Mouse (Mus musculus) embryonic facial prominence, embryonic 10.5 days (tissue): ENCODE results near the gene Afm. TPM values are rescaled to one million over a fixed set of nuclear protein-coding genes. Genes with fewer than 3 reads are reported as not detected.
A peak's percentile ranks its signal among the peaks of the same experiment; 100 is the strongest.

Source experiments
- DNase-seq: peaks from one replicate; pipeline ENCODE4 v3.0.0-alpha.2; 2017; ENCODE audit warnings: low spot score
- H3K27ac ChIP-seq: fragments of 300-500 bp; sonication (generic); replicated peaks from 2 replicates; pipeline ENCODE4 v1.5.1; 2016; ENCODE audit warnings: mild to moderate bottlenecking
- H3K27me3 ChIP-seq: fragments of 300-500 bp; sonication (generic); replicated peaks from 2 replicates; pipeline ENCODE4 v1.6.1; 2016; ENCODE audit warnings: low read depth, mild to moderate bottlenecking; ENCODE audit not compliant: poor library complexity, severe bottlenecking
- H3K36me3 ChIP-seq: fragments of 300-500 bp; sonication (generic); replicated peaks from 2 replicates; pipeline ENCODE4 v1.6.1; 2016; ENCODE audit warnings: mild to moderate bottlenecking, moderate library complexity
- H3K4me1 ChIP-seq: fragments of 300-500 bp; sonication (generic); 2 replicates; pipeline ENCODE4 v1.6.1; 2016
- H3K4me3 ChIP-seq: fragments of 300-500 bp; sonication (generic); 2 replicates; pipeline ENCODE4 v1.5.1; 2016; ENCODE audit warnings: mild to moderate bottlenecking, moderate library complexity
- H3K9me3 ChIP-seq: fragments of 300-500 bp; sonication (generic); 2 replicates; pipeline ENCODE4 v1.6.1; 2016; ENCODE audit warnings: mild to moderate bottlenecking
- whole genome bisulfite sequencing: fragments of 180-500 bp; shearing (Covaris S2); methylation state at CpG from one replicate; pipeline ENCODE4 v1.1.7; 2016; 5-methylcytosine and 5-hydroxymethylcytosine counted together
- polyA plus RNA-seq: library from polyadenylated mRNA; unstranded; fragments of >200 nt; fragmentation: Nextera tagmentation; extraction: Ambion mirVana; gene quantifications from 2 replicates; pipeline ENCODE4 v1.2.1, GENCODE M21; 2016

Afm gene
- polyA plus RNA-seq, 1 experiment from 2014 or later, result not detected

GRCm38 (mm10) chr5:90500714-90501113, 18.0 kb upstream of the Afm start:
- WGBS, result 5% methylated on average over 6 of the region's 6 CpGs

GRCm38 (mm10) chr5:90501752-90502151, 17.0 kb upstream of the Afm start:
- 92% methylated on average over 5 of the region's 5 CpGs for WGBS
- Histone ChIP-seq H3K4me3 (no peak overlapping the region), H3K27ac (no peak overlapping the region), H3K36me3 (no peaks in the 10 kb centered on the region), H3K27me3 (no peaks in the 10 kb centered on the region), H3K4me1 (no peaks in the 10 kb centered on the region), H3K9me3 (no peaks in the 10 kb centered on the region)
- DNase-seq, result no peak

More at GRCm38 (mm10) chr5:90500714-90501113, 18.0 kb upstream of the Afm start:
- Histone ChIP-seq H3K27ac (no peak overlapping the region), H3K4me1 (no peaks in the 10 kb centered on the region), H3K9me3 (no peaks in the 10 kb centered on the region), H3K27me3 (no peaks in the 10 kb centered on the region), H3K4me3 (no peak overlapping the region), H3K36me3 (no peaks in the 10 kb centered on the region)
- peak; percentile 83 for DNase-seq

DNA sequence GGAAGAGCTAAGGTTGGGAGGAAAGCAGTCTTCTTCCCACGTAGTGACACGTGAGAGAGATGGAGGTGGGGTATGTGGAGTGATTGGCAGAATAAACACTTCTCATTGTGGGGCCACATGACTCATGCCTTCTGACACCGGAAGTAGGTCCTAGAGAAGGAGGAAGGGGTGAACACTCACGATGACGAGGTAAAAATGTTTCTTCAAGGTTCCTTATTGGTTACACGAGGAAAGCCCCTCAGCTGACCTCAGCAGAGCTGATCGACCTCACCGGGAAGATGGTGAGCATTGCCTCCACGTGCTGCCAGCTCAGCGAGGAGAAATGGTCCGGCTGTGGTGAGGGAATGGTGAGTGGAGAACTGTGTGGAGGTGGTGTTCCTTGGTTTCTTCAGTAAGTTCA, 14.0 kb upstream of the Afm start:
- Histone ChIP-seq H3K27ac (no peak overlapping the region), H3K27me3 (no peaks in the 10 kb centered on the region), H3K4me3 (no peak overlapping the region), H3K36me3 (no peaks in the 10 kb centered on the region), H3K9me3 (no peaks in the 10 kb centered on the region), H3K4me1 (no peaks in the 10 kb centered on the region)
- no peak for DNase-seq
- WGBS, result 87% methylated on average over 11 of the region's 11 CpGs

- Histone ChIP-seq H3K4me3 (no peak overlapping the region), H3K9me3 (no peaks in the 10 kb centered on the region), H3K36me3 (no peaks in the 10 kb centered on the region), H3K27ac (no peak overlapping the region), H3K4me1 (no peaks in the 10 kb centered on the region), H3K27me3 (no peaks in the 10 kb centered on the region)
- DNase-seq, result no peak
- WGBS, result 84% methylated on average over 2 of the region's 2 CpGs
Observed at GRCm38 (mm10) chr5:90506507-90506906, 12.2 kb upstream of the Afm start.

GRCm38 (mm10) chr5:90507411-90507949, 11.3 kb upstream of the Afm start:
- H3K4me3 ChIP-seq, result no peak overlapping the region
- no peaks in the 10 kb centered on the region for H3K27me3 ChIP-seq
- no peaks in the 10 kb centered on the region for H3K9me3 ChIP-seq
- 51% methylated on average over 13 of the region's 13 CpGs for WGBS
- H3K27ac ChIP-seq, result no peak overlapping the region
- H3K36me3 ChIP-seq, result no peaks in the 10 kb centered on the region
- H3K4me1 ChIP-seq, result no peaks in the 10 kb centered on the region
- no peak for DNase-seq

DNA sequence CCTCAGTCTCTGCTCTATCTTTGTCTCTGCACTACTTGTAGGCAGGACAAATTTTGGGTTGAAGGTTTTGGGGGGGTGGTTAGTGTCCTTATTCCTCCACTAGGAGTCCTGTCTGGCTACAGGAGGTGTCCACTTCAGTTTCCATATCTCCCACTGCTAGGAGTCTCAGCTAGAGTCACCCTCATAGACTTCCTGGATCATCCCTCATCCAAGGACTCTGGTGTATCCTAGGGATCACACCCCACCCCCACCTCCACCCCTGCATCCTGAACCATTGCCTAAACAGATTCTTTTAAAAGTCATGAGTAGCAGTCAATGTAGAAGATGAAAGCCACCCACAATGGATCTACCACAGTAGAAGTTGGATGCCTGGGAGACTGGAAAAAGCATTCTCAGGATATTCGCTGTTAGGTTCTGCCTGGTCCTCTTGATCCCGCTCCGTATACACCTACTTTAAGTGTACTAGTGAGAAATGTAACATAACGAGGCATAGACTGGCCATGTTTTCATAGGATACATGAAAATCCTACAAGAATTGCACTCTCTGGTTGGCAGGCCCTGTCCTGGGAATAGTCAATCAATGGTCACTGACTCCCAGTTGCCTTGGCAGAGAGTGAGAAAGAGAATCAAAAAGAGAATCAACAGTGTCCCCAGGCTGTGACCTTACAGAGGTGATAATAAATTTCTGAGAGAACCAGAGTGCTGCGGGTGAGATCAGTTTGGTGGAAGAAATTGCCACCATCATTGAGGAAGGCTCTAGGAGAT, 8.7 kb upstream of the Afm start:
- no peak overlapping the region for H3K4me3 ChIP-seq
- H3K4me1 ChIP-seq, result no peaks in the 10 kb centered on the region
- no peaks in the 10 kb centered on the region for H3K36me3 ChIP-seq
- H3K9me3 ChIP-seq, result no peaks in the 10 kb centered on the region
- 88% methylated on average over 5 of the region's 5 CpGs for WGBS
- no peaks in the 10 kb centered on the region for H3K27me3 ChIP-seq
- H3K27ac ChIP-seq, result no peak overlapping the region
- no peak for DNase-seq

GRCm38 (mm10) chr5:90512288-90512955, 6.3 kb upstream of the Afm start:
- DNase-seq, result no peak
- Histone ChIP-seq H3K27me3 (no peaks in the 10 kb centered on the region), H3K4me3 (no peak overlapping the region), H3K27ac (no peak overlapping the region), H3K36me3 (no peaks in the 10 kb centered on the region), H3K9me3 (no peaks in the 10 kb centered on the region), H3K4me1 (no peaks in the 10 kb centered on the region)
- WGBS, result 80% methylated on average over 6 of the region's 6 CpGs

GRCm38 (mm10) chr5:90515561-90515960, 3.2 kb upstream of the Afm start:
- H3K4me3 ChIP-seq, result no peak overlapping the region
- WGBS, result 88% methylated on average over 6 of the region's 6 CpGs
- no peak for DNase-seq
- no peak overlapping the region for H3K27ac ChIP-seq
- H3K9me3 ChIP-seq, result no peaks in the 10 kb centered on the region
- no peaks in the 10 kb centered on the region for H3K36me3 ChIP-seq
- no peaks in the 10 kb centered on the region for H3K27me3 ChIP-seq
- no peaks in the 10 kb centered on the region for H3K4me1 ChIP-seq

DNA sequence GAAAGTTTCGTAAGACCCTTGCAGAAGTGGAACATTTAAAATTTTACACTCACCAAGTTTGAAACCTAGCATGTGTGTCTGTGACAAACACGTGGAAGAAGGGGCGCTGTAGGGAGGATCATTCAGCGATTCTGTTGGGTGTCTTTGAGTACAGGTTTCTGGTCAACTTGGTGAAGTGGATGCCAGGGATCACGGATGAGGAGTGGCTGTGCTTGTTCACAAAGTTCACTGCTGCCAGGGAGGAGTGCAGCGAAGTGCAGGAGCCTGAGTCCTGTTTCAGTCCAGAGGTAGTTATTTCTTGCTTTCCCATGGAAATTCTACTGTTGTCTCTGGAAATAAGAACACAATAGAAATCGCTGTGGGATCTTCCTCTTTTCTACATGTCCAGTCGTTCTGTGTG, 32.5 kb downstream of the Afm start:
- Histone ChIP-seq H3K27ac (no peak overlapping the region), H3K4me1 (no peaks in the 10 kb centered on the region), H3K9me3 (no peaks in the 10 kb centered on the region), H3K27me3 (no peaks in the 10 kb centered on the region), H3K36me3 (no peaks in the 10 kb centered on the region), H3K4me3 (no peak overlapping the region)
- WGBS, result 87% methylated on average over 8 of the region's 8 CpGs
- DNase-seq, result no peak

DNA sequence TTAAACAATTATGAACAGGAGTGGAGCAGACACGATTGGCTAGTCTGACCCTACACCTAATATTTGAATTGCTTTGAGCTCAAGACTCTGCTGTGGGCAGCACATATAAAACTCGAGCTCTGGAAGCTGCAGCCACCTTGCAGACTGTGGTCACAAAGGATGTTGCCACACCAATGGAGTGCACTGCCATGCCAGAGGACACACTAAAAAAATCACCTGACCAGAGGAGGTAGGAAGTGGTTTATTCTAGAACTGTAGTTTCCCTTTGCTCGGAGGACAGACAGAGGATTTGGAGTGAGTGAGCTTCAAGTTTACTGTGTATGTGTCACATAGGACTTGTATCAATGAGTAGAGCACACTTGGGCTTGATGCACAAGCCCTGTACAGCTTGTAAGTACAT, 37.3 kb downstream of the Afm start:
- Histone ChIP-seq H3K4me3 (no peak overlapping the region), H3K27ac (no peak overlapping the region), H3K36me3 (no peaks in the 10 kb centered on the region), H3K9me3 (no peaks in the 10 kb centered on the region), H3K4me1 (no peaks in the 10 kb centered on the region), H3K27me3 (no peaks in the 10 kb centered on the region)
- 84% methylated on average over 3 of the region's 3 CpGs for WGBS
- DNase-seq, result no peak

GRCm38 (mm10) chr5:90560743-90561142, 42.0 kb downstream of the Afm start, which contains the start of gene 5830473C10Rik:
Gene 5830473C10Rik (plus strand): TSS chr5:90561107.
- 91% methylated on average over 6 of the region's 6 CpGs for WGBS

DNA sequence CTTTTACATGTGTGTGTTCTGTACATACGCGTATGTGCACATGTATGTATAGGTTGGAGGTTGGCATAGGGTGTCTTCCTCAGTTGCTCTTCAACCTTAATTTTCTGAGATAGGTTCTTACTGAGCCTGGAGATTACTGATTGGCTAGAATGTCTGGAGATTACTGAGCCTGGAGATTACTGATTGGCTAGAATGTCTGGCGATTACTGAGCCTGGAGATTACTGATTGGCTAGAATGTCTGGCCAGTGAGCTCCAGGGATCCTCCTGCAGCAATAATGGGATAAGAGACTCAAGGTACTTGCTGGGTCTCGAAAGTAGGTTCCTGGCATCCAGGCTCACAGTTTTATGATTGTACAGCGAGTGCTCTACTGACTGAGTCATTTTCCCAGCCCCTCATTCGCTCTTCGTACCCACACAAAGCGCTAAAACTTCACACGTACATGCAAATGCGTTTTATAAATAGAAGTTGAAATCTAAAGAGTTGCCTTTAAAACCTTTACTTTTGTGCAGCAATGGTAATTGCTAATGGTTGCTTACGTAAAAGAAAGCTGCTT, 43.1 kb downstream of the Afm start:
- H3K36me3 ChIP-seq, result no peaks in the 10 kb centered on the region
- no peaks in the 10 kb centered on the region for H3K4me1 ChIP-seq
- no peaks in the 10 kb centered on the region for H3K27me3 ChIP-seq
- H3K4me3 ChIP-seq, result no peak overlapping the region
- H3K9me3 ChIP-seq, result no peaks in the 10 kb centered on the region
- DNase-seq, result no peak
- no peak overlapping the region for H3K27ac ChIP-seq
- WGBS, result 93% methylated on average over 11 of the region's 11 CpGs

More at GRCm38 (mm10) chr5:90560743-90561142, 42.0 kb downstream of the Afm start, which contains the start of gene 5830473C10Rik:
- no peaks in the 10 kb centered on the region for H3K4me1 ChIP-seq
- H3K36me3 ChIP-seq, result no peaks in the 10 kb centered on the region
- H3K27me3 ChIP-seq, result no peaks in the 10 kb centered on the region
- no peak within 1 kb of the TSS for H3K4me3 ChIP-seq
- DNase-seq, result no peak
- no peak within 1 kb of the TSS for H3K27ac ChIP-seq
- no peaks in the 10 kb centered on the region for H3K9me3 ChIP-seq
